Mouse (Mus musculus): ENCODE data around the gene Ptprt.

The Ptprt gene

DNA sequence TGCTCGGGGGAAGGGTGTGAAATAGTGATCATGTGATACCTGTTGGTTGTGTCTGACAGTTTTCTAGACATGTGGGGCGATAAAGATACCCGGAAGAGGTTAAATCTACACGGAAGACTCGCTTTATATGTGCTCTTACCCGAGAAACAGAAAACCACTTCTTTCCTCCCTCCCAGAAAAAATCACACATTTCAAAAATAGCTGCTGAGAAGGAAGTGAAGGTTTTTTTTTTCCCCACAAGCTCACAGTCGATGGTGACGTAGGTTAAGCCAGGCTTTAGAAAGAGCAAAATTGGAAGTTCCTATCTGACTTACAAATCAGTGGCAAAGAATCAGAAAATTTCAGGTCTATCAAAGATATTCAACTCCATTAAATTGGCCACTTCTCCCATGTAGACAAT, 965.1 kb downstream of the Ptprt start:
- no peak for DNase-seq (ENCODE audit: low spot score in 2 of 2)

- DNase-seq (ENCODE audit: low spot score in 2 of 2): no peak
Observed at GRCm38 (mm10) chr2:161668302-161668986, 992.5 kb downstream of the Ptprt start.

- DNase-seq (ENCODE audit: low spot score in 2 of 2): no peak
Observed at GRCm38 (mm10) chr2:161661912-161662311, 999.0 kb downstream of the Ptprt start.

DNA sequence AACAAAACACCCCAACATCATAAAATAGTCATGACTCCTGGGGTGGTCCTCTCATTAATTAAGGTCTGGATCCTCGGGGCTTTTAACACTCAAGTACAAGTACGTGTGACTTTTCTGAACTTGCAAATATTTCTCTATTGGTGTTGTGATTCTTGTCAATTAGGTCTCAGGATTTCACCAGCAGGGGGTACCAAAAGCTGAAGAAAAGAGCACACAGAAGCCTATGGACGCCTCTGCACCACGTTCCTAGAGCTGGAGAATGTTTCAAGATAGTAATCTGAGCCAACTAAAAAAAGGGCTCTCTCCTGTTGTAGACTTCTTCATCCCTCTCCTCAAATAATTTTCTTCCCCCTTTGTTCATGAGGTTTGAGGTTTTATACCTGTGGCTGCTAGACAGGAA, 1000.1 kb downstream of the Ptprt start:
- peak in 1 of 2 experiments; percentile 8 for DNase-seq (ENCODE audit: low spot score in 2 of 2)

GRCm38 (mm10) chr2:161657046-161657445, 1003.9 kb downstream of the Ptprt start:
- no peak for DNase-seq (ENCODE audit: low spot score in 2 of 2)

GRCm38 (mm10) chr2:161656632-161657031, 1004.3 kb downstream of the Ptprt start:
- DNase-seq (ENCODE audit: low spot score in 2 of 2): no peak

- no peak for DNase-seq (ENCODE audit: low spot score in 2 of 2)
Observed at GRCm38 (mm10) chr2:161640805-161641204, 1020.1 kb downstream of the Ptprt start.

DNA sequence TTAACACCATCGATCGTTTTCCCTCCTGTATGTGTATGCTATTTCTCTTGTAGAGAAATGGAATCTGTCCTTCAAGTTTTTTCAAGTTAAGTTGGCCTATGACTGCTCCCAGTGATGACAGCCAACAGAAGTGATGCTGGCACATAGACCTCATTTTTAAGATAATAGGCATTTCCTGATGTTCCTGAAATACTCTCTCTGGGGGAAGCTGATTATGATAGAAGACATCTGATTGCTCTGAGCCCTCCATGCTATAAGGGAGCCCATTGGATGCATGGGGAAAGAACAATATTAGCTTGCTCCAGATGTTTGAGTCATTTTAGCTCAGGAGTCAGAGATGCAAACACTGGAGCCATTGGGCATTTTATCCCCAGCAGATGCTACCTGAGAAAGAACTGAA, 1026.9 kb downstream of the Ptprt start:
- no peak for DNase-seq (ENCODE audit: low spot score in 2 of 2)

GRCm38 (mm10) chr2:161625896-161626295, 1035.1 kb downstream of the Ptprt start:
- no peak for DNase-seq (ENCODE audit: low spot score in 2 of 2)

GRCm38 (mm10) chr2:161608401-161608800, 1052.5 kb downstream of the Ptprt start:
- no peak for DNase-seq (ENCODE audit: low spot score in 2 of 2)

- no peak for DNase-seq (ENCODE audit: low spot score in 2 of 2)
Observed at GRCm38 (mm10) chr2:161607372-161607771, 1053.6 kb downstream of the Ptprt start.

- DNase-seq (ENCODE audit: low spot score in 2 of 2): no peak
Observed at GRCm38 (mm10) chr2:161600206-161600808, 1060.6 kb downstream of the Ptprt start.

DNA sequence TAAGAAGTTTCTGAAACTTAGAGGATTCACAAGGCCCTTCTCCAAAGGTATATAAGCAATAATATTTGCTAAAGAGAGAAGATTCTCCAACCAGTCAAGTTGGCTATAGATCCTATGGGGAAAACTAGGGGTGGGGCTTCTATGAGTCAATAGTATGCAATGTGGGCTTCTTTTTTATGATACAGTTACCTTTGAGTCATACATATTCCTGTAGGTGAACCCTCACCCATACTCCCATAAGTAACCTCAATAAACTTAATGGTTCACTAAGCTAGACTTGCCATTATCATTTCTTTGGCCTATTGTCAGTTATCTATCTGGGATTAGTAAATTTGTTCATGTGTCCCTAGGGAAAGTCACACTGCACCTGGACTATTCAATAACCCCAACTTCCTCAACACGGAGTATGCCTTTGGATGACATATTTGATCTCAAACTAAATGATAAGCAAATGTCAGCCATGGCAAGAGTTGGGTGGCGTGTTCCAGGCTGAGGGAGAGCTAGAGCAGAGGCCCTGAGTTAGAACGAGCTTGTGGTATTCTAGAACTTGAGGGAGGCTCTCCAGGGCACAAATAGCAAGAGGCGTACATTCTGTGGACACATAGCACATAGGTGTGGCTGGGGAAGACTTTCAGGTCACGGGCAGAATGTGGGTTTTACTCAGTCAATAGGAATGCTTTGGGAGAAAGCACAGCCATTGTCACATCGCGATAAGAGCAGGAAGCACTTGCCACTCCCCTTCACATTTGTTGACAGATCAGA, 1067.4 kb downstream of the Ptprt start:
- DNase-seq (ENCODE audit: low spot score in 2 of 2): no peak

- DNase-seq (ENCODE audit: low spot score in 2 of 2): no peak
Observed at GRCm38 (mm10) chr2:161574401-161574800, 1086.5 kb downstream of the Ptprt start.

DNA sequence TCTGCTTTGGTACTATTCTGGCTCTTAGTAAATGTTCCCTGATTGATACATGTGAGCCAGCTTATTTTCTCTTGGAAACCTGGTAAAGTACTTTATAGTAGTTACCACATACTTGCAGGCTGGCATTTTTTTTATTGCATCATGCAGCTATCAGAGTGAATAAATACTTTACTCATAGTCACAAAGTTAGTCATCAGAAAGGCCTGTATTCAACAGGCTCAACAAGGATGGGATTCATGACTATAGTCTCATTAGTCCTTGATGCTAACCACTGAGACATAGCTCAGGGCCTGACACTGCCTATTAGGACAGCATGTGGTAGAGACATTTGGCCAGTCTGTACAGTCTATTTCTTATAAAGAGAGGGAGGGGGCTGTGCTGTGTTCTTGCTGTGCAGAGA, 1088.7 kb downstream of the Ptprt start:
- DNase-seq (ENCODE audit: low spot score in 2 of 2): no peak

- peak in 1 of 2 experiments; percentile 15 for DNase-seq (ENCODE audit: low spot score in 2 of 2)
Observed at GRCm38 (mm10) chr2:161570236-161570995, 1090.5 kb downstream of the Ptprt start.

DNA sequence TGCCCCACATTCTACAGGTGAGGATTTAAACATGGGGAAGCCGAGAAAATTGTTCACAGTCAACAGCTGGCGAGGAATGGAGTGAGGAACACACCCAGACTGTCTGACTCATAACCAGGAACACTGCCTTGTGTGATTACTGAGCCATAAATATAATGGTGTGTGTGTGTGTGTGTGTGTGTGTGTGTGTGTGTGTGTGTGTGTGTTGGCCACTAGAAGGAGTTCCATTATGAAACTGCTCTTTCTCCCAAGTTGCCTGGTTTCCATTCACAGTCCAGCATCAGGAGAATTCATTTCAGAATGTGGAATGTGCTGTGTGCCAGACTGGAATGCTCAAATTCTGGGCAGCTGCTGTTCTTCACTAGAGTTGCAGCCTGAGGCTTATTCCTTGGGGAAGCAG, 1099.4 kb downstream of the Ptprt start:
- peak in 1 of 2 experiments; percentile 19 for DNase-seq (ENCODE audit: low spot score in 2 of 2)

DNA sequence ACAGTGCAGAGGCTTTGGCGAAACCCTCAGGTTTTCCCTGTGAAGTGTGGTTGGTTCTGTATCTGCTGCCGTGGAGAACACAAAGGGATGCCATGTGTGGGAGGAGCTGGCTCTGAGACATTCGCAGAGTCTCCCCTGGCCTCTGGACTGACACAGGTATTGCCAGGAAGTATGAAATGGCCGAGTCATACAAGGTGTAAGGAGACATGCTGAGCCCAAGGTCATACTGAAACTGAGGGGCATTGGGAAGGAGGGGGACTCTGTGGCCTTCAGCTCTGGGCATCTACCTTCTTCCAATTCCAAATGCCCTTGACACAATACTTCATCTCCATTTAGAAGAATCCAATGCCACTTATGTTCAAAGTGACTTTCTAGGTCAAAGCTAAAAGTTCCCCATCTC, 1103.1 kb downstream of the Ptprt start:
- DNase-seq (ENCODE audit: low spot score in 2 of 2): no peak

- no peak for DNase-seq (ENCODE audit: low spot score in 2 of 2)
Observed at GRCm38 (mm10) chr2:161553651-161554050, 1107.3 kb downstream of the Ptprt start.

DNA sequence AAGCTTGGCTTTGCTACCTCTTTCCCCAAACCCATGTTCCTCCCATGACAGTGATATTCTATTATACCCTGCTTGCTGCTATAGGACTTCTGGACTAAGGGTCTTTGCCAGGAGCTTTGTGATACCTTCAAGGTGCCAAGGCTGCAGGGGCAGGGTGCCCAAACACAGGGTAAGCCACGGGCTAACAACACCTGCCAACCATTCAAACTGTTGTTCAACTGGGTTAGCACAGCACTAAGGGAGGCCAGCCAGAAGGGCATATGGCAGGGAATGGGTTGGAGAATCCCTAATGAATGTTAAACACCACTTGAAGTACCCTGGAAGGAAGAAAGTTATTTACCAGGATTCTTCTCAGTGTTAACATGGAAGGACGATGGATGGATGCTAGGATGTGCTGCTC, 1108.9 kb downstream of the Ptprt start:
- no peak for DNase-seq (ENCODE audit: low spot score in 2 of 2)

DNA sequence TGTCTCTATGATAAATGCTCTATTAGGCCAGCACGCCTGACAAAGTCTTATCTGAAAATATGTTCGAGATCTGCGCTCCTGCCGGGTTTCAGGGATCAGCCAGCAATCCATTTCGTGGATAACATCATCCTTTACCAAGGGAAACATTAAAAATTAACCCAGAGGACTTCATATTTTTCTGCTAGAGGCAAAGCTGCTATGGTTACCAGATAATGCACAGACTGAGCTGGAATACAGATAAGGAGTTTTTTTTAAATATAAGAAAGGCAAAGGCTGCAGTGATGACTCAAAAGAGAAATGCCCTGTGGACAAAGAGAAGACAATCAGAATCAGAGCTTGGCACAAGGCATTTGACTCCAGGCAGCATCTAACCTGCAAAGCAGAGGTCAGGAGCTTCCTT, 1111.4 kb downstream of the Ptprt start:
- DNase-seq (ENCODE audit: low spot score in 2 of 2): no peak

GRCm38 (mm10) chr2:161547318-161547717, 1113.6 kb downstream of the Ptprt start:
- no peak for DNase-seq (ENCODE audit: low spot score in 2 of 2)
